Mouse (Mus musculus): ENCODE results near the gene Sh3d21. TPM values are rescaled to one million over a fixed set of nuclear protein-coding genes. Genes with fewer than 3 reads are reported as not detected.

Sh3d21 gene
- polyA plus RNA-seq, 1 experiment from 2014 or later: 1.4 TPM

DNA sequence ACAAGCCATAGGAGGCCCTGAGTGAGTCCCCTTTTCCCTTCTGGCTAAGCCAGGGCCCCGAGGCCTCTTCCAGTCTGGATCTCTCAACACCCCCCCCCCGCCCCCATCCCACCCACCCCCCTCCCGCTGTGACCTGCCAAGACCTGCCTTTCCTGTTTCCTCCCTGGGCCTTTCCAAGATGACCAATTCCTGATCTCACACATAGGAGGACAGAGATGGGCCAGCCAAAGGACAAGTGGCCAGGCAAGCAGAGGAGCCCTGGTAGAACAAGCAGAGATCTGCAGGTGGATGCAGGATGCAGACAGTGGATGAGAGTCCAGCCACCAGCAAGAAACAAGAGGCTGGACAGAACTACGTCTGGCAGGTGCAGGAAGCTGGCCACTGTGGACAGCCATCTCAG, 17.9 kb downstream of the Sh3d21 start:
- H3K27ac ChIP-seq (ENCODE audit: low read depth, low read length): no peak overlapping the region
- WGBS: 74% methylated on average over 4 of the region's 4 CpGs
- H3K36me3 ChIP-seq (ENCODE audit: control insufficient read depth, insufficient read depth, low read length): no peaks in the 10 kb centered on the region
- H3K27me3 ChIP-seq (ENCODE audit: control insufficient read depth, insufficient read depth, low read length): peaks cover 31% of the 10 kb centered on the region
- no peak overlapping the region for H3K4me3 ChIP-seq (ENCODE audit: low read depth, low read length)
- H3K9ac ChIP-seq (ENCODE audit: low read length): no peak overlapping the region
- ATAC-seq (ENCODE audit: low FRiP score) (no peak), DNase-seq (ENCODE audit: low spot score, missing footprints) (no peak)
- H3K4me2 ChIP-seq: no peak overlapping the region
- H3K9me3 ChIP-seq (ENCODE audit: control insufficient read depth, low read length): no peaks in the 10 kb centered on the region
- peaks cover 16% of the 10 kb centered on the region for H3K4me1 ChIP-seq (ENCODE audit: control insufficient read depth, insufficient read depth, low read length)

DNA sequence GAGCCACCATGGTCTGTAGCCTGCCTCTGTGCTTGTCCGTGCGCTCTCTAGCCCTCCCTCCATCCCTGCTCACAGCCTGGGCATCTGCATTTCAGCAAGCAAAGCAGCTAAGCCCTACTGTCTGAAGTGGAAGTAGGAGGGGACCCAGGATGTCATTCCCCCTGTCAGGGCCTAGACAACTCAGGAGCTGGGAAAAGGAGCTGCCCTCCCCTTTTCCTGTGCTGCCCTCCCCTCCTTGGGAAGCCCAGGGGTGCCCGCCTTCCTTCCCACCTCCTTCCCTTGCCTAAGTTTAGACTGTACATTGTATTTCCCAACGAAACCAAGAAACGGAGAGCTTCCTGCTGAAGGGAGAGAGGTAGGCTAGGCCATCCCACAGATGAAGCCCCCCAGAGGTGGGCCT, 22.3 kb downstream of the Sh3d21 start:
- no peak overlapping the region for H3K9ac ChIP-seq (ENCODE audit: low read length)
- no peaks in the 10 kb centered on the region for H3K4me1 ChIP-seq (ENCODE audit: control insufficient read depth, insufficient read depth, low read length)
- no peak overlapping the region for H3K4me2 ChIP-seq
- peaks cover 4% of the 10 kb centered on the region; the same call in 1 of the 2 replicates for H3K36me3 ChIP-seq (ENCODE audit: control insufficient read depth, insufficient read depth, low read length)
- H3K9me3 ChIP-seq (ENCODE audit: control insufficient read depth, low read length): no peaks in the 10 kb centered on the region
- no peak overlapping the region for H3K27ac ChIP-seq (ENCODE audit: low read depth, low read length)
- H3K27me3 ChIP-seq (ENCODE audit: control insufficient read depth, insufficient read depth, low read length): no peaks in the 10 kb centered on the region
- H3K4me3 ChIP-seq (ENCODE audit: low read depth, low read length): no peak overlapping the region
- DNase-seq (ENCODE audit: low spot score, missing footprints) (no peak), ATAC-seq (ENCODE audit: low FRiP score) (no peak)
- 80% methylated on average over 5 of the region's 5 CpGs for WGBS

DNA sequence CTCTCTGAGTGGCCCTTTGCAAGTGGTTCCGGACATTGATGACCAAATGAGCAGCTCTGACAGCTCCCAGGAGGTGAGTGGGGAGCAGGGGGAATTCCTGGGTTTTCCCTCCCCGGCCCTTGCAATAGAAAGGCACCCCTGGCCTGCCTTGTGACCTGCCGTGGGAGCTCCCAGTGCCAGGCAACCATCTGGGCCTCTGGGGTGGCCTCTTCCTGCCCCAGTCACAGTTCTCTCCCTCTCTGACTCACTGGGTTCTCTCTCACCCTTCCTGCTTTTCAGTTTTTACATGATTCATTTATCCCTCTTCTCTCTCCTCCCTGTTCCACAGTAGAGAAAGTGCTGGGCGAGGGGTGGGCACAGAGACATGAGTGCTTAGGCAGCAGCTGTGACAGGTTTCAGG, 25.5 kb downstream of the Sh3d21 start:
- DNase-seq (ENCODE audit: low spot score, missing footprints): peak; percentile 74
- H3K27me3 ChIP-seq (ENCODE audit: control insufficient read depth, insufficient read depth, low read length): no peaks in the 10 kb centered on the region
- no peak overlapping the region for H3K4me3 ChIP-seq (ENCODE audit: low read depth, low read length)
- no peak overlapping the region for H3K4me2 ChIP-seq
- no peak overlapping the region for H3K9ac ChIP-seq (ENCODE audit: low read length)
- 81% methylated on average over 4 of the region's 4 CpGs for WGBS
- no peaks in the 10 kb centered on the region for H3K9me3 ChIP-seq (ENCODE audit: control insufficient read depth, low read length)
- H3K27ac ChIP-seq (ENCODE audit: low read depth, low read length): no peak overlapping the region
- H3K36me3 ChIP-seq (ENCODE audit: control insufficient read depth, insufficient read depth, low read length): peaks cover 6% of the 10 kb centered on the region
- ATAC-seq (ENCODE audit: low FRiP score): no peak
- no peaks in the 10 kb centered on the region for H3K4me1 ChIP-seq (ENCODE audit: control insufficient read depth, insufficient read depth, low read length)

DNA sequence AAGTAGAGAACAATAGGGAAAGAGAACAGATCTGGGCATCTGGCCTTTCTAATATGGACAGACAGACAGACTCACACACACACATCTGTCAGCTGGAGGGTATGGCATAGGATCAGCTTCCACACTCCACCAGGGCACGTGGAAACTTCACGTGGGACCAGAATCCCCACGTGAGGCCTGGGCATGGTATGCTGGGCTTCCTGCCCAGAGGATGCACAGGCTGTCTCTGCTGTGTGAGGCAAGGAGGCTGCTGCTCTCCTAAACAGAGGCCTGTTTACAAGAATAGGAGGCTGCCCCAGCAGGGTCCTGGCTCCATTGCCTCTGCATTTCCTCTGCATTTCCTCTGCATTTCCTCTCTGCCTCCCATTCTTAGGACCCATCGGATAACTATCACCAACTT, 28.7 kb downstream of the Sh3d21 start:
- H3K4me1 ChIP-seq (ENCODE audit: control insufficient read depth, insufficient read depth, low read length): no peaks in the 10 kb centered on the region; the same call in 1 of the 2 replicates
- peak; percentile 39 for DNase-seq (ENCODE audit: low spot score, missing footprints)
- H3K4me2 ChIP-seq: no peak overlapping the region
- no peak overlapping the region for H3K4me3 ChIP-seq (ENCODE audit: low read depth, low read length)
- H3K27ac ChIP-seq (ENCODE audit: low read depth, low read length): no peak overlapping the region
- H3K9ac ChIP-seq (ENCODE audit: low read length): no peak overlapping the region
- 91% methylated on average over 4 of the region's 4 CpGs for WGBS
- no peaks in the 10 kb centered on the region for H3K9me3 ChIP-seq (ENCODE audit: control insufficient read depth, low read length)
- peaks cover 6% of the 10 kb centered on the region for H3K36me3 ChIP-seq (ENCODE audit: control insufficient read depth, insufficient read depth, low read length)
- H3K27me3 ChIP-seq (ENCODE audit: control insufficient read depth, insufficient read depth, low read length): no peaks in the 10 kb centered on the region
- ATAC-seq (ENCODE audit: low FRiP score): no peak

DNA sequence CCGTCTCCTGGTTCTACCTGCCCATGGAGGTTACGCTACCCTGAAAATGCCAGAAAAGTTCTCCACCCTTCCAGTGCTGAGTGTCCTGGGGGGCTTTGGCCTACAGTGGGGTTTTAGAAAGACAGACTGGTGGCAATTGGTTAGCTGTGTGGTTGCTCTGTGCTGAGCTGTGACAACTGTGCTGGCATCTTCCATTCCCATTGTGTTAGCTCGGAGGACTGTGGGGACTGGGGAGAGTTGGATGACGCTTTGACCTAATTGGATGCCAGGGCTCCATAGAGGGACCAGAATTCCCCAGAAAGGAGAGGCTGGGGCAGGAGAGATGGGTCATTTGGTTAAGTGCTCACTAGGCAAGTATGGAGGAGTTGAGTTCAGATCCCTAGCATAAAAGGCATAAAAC, 29.1 kb downstream of the Sh3d21 start:
- Histone ChIP-seq H3K4me2 (no peak overlapping the region), H3K4me3 (ENCODE audit: low read depth, low read length) (no peak overlapping the region), H3K4me1 (ENCODE audit: control insufficient read depth, insufficient read depth, low read length) (no peaks in the 10 kb centered on the region; the same call in 1 of the 2 replicates), H3K9ac (ENCODE audit: low read length) (no peak overlapping the region), H3K9me3 (ENCODE audit: control insufficient read depth, low read length) (no peaks in the 10 kb centered on the region), H3K36me3 (ENCODE audit: control insufficient read depth, insufficient read depth, low read length) (peaks cover 9% of the 10 kb centered on the region), H3K27ac (ENCODE audit: low read depth, low read length) (no peak overlapping the region), H3K27me3 (ENCODE audit: control insufficient read depth, insufficient read depth, low read length) (no peaks in the 10 kb centered on the region)
- no peak for DNase-seq (ENCODE audit: low spot score, missing footprints)
- ATAC-seq (ENCODE audit: low FRiP score): no peak
- 95% methylated on average over 4 of the region's 4 CpGs for WGBS

DNA sequence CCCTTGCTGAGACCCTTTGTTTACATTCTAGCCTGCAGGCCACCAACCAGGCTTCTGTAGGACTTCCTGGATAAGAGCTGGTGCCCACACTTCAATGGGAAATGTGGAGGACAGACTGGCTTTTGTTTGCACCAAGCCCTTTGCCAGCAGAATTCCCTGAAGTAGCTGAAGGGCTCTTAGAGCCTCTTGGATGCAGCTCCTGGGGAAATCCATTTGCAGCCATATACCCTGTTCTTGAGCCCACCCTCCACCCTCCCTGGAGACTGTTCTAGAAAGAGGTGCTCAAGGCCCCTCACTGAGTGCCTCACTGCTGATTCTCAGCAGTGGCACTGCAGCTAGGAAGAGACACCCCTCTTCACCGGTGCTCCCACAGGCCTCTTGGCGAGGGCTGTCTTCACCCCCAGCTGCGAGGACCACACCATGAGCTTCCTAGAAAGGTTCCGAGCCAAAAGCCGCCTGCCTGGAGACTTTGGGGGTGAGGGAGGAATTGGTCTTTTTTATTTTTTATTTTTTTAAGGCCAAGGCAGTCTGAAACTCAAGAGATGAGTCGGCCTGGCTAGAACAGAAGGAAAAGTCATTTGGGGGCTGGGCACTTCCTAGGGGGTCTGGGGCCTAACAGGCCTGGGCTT, 30.5 kb downstream of the Sh3d21 start:
- H3K27ac ChIP-seq (ENCODE audit: low read depth, low read length): no peak overlapping the region

DNA sequence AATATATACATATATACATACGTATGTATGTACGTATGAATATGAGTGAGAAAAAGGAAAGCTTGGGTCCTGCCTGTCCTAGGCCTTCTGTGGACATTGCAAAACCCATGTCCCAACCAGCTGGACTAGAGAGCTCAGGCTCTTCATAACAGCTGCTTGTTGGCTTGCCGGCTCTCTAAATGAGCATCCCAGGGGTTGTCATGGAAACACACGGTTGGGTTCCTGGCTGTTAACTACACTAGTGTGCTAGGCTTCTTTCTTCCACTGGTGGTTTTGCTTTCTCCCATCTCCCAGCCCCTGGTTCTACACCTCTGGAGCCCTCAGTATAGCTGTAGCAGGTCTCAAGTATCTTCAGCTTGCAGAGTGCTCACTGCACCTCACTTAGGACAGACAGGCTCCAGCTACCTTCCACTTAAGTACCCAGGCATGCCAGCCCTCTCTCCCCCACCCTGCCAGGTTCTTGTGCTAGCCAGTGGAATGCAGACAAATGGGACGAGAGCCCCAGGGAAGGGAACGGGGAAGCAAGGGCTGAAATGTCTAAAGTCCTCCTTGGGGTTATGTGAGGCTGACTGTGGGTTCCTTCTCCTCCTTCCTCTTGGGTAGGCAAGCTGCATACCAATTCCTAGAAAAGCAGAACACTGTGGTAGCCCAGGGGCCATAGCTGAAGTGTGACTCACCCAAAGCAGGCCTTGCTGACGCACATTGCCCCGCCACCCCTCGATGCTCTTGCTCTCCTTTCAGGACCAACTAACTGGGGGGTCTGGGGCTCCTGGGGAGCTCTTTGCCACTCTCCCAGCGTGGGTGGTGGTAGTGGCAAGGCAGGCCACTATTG, 31.8 kb downstream of the Sh3d21 start:
- Histone ChIP-seq H3K27ac (ENCODE audit: low read depth, low read length) (no peak overlapping the region), H3K4me1 (ENCODE audit: control insufficient read depth, insufficient read depth, low read length) (no peaks in the 10 kb centered on the region; the same call in 1 of the 2 replicates), H3K9ac (ENCODE audit: low read length) (no peak overlapping the region), H3K9me3 (ENCODE audit: control insufficient read depth, low read length) (no peaks in the 10 kb centered on the region), H3K27me3 (ENCODE audit: control insufficient read depth, insufficient read depth, low read length) (no peaks in the 10 kb centered on the region), H3K4me3 (ENCODE audit: low read depth, low read length) (no peak overlapping the region), H3K36me3 (ENCODE audit: control insufficient read depth, insufficient read depth, low read length) (peaks cover 6% of the 10 kb centered on the region), H3K4me2 (no peak overlapping the region)
- 67% methylated on average over 10 of the region's 10 CpGs for WGBS
- DNase-seq (ENCODE audit: low spot score, missing footprints): no peak
- ATAC-seq (ENCODE audit: low FRiP score): no peak

More for the DNA sequence above, 30.5 kb downstream of the Sh3d21 start:
- Histone ChIP-seq H3K36me3 (ENCODE audit: control insufficient read depth, insufficient read depth, low read length) (peaks cover 7% of the 10 kb centered on the region), H3K4me1 (ENCODE audit: control insufficient read depth, insufficient read depth, low read length) (no peaks in the 10 kb centered on the region; the same call in 1 of the 2 replicates), H3K4me3 (ENCODE audit: low read depth, low read length) (no peak overlapping the region), H3K9me3 (ENCODE audit: control insufficient read depth, low read length) (no peaks in the 10 kb centered on the region), H3K9ac (ENCODE audit: low read length) (no peak overlapping the region), H3K4me2 (no peak overlapping the region), H3K27me3 (ENCODE audit: control insufficient read depth, insufficient read depth, low read length) (no peaks in the 10 kb centered on the region)
- DNase-seq (ENCODE audit: low spot score, missing footprints): no peak
- ATAC-seq (ENCODE audit: low FRiP score): no peak
- 75% methylated on average over 6 of the region's 6 CpGs for WGBS

DNA sequence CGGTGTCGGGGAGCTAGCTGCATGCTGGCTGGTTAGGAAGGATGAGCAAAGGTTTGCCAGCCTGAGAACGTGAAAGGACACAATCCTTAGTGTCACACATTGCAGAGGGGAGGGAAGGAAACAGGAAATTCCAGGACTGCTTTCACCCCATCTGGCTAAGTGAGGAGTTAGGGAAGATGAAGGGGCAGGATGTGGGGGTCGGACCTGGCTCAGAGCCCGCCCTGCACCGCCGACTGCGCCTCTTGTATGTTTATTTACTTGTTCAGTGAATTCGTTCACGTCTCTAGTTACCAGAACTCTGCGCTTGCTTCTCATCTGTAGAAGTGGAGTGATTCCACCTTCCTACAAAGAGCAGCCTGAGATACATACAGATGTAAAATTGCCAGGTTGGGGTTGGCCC, 32.8 kb downstream of the Sh3d21 start:
- no peak overlapping the region for H3K27ac ChIP-seq (ENCODE audit: low read depth, low read length)

More for the DNA sequence above, 32.8 kb downstream of the Sh3d21 start:
- ATAC-seq (ENCODE audit: low FRiP score) (no peak), DNase-seq (ENCODE audit: low spot score, missing footprints) (no peak)
- Histone ChIP-seq H3K4me2 (no peak overlapping the region), H3K9ac (ENCODE audit: low read length) (no peak overlapping the region), H3K9me3 (ENCODE audit: control insufficient read depth, low read length) (no peaks in the 10 kb centered on the region), H3K36me3 (ENCODE audit: control insufficient read depth, insufficient read depth, low read length) (peaks cover 10% of the 10 kb centered on the region), H3K4me3 (ENCODE audit: low read depth, low read length) (no peak overlapping the region), H3K27me3 (ENCODE audit: control insufficient read depth, insufficient read depth, low read length) (no peaks in the 10 kb centered on the region), H3K4me1 (ENCODE audit: control insufficient read depth, insufficient read depth, low read length) (no peaks in the 10 kb centered on the region; the same call in 1 of the 2 replicates)
- 85% methylated on average over 11 of the region's 11 CpGs for WGBS

Measured in midbrain, embryonic 11.5 days (tissue).